Mouse (Mus musculus): ENCODE results near the gene Wtip. TPM values are rescaled to one million over a fixed set of nuclear protein-coding genes. Genes with fewer than 3 reads are reported as not detected.
"Not testable (repeated sequence)": the region's sequence is repeated elsewhere in the genome, so short reads cannot be mapped to it uniquely, and the experiment has no call there.

Gene Wtip
- polyA plus RNA-seq, 1 experiment from 2014 or later, result 3.4 TPM

DNA sequence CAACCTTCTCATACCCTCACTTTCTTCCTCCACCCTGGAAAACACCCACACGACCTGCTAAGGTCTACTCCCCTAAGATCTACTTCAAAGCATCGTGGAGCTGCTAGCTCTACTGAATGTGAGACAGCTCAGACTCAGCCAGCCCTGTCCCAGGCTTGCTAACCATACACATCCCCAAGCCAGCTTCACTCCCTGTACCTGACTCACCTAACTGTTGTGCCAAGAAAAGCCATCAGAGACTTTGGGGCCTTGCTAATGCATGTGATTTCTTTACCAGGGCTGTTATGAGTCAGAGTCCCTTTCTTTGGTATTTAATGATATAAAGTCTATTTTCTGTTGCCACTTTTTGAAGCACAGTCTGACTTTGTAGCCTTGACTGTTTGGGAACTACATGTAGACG, 1.9 kb downstream of the Wtip start:
- H3K4me3 ChIP-seq (ENCODE audit: low read depth, low read length), result no peak overlapping the region
- ATAC-seq (replicated peaks; ENCODE audit: low FRiP score), result no peak
- WGBS, result 53% methylated on average over 3 of the region's 3 CpGs
- H3K4me2 ChIP-seq, result no peak overlapping the region
- H3K9me3 ChIP-seq (ENCODE audit: control insufficient read depth, low read length), result no peaks in the 10 kb centered on the region; the same call in 1 of the 2 replicates
- no peak for DNase-seq (ENCODE audit: low spot score)
- H3K36me3 ChIP-seq (ENCODE audit: control insufficient read depth, insufficient read depth, low read length), result no peaks in the 10 kb centered on the region
- H3K27ac ChIP-seq (ENCODE audit: low read depth, low read length), result no peak overlapping the region
- peaks cover 34% of the 10 kb centered on the region for H3K27me3 ChIP-seq (replicated peaks; ENCODE audit: control insufficient read depth, insufficient read depth, low read length)
- no peaks in the 10 kb centered on the region for H3K4me1 ChIP-seq (replicated peaks; ENCODE audit: control insufficient read depth, insufficient read depth, low read length)
- no peak overlapping the region for H3K9ac ChIP-seq (ENCODE audit: low read depth, low read length)

DNA sequence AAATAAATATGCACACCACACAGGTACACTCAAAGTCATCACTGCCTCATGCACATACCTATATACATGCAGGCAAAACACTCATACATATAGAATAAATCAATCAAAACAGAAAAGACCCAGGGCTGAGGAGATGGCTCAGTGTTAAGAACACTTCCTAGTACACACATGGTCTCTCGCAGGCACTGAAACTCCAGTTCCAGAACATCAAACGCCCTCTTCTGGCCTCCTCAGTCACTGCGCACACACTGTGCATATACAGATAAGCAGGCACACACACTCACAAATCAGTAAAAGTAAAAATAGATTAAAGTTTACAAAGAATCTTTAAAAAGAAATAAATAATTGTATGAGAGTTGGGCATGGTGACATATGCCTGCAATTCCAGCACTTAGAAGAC, 6.8 kb downstream of the Wtip start:
- Histone ChIP-seq H3K4me3 (ENCODE audit: low read depth, low read length) (no peak overlapping the region), H3K9me3 (ENCODE audit: control insufficient read depth, low read length) (no peaks in the 10 kb centered on the region; the same call in 1 of the 2 replicates), H3K4me1 (replicated peaks; ENCODE audit: control insufficient read depth, insufficient read depth, low read length) (no peaks in the 10 kb centered on the region), H3K4me2 (no peak overlapping the region), H3K27ac (ENCODE audit: low read depth, low read length) (no peak overlapping the region), H3K27me3 (replicated peaks; ENCODE audit: control insufficient read depth, insufficient read depth, low read length) (0 out of 2 replicates have a peak, but pooled peaks cover 3% of the 10 kb centered on the region), H3K9ac (ENCODE audit: low read depth, low read length) (no peak overlapping the region), H3K36me3 (ENCODE audit: control insufficient read depth, insufficient read depth, low read length) (no peaks in the 10 kb centered on the region)
- DNase-seq (ENCODE audit: low spot score) (no peak), ATAC-seq (replicated peaks; ENCODE audit: low FRiP score) (no peak)
- WGBS, result 75% methylated on average over 3 of the region's 3 CpGs

DNA sequence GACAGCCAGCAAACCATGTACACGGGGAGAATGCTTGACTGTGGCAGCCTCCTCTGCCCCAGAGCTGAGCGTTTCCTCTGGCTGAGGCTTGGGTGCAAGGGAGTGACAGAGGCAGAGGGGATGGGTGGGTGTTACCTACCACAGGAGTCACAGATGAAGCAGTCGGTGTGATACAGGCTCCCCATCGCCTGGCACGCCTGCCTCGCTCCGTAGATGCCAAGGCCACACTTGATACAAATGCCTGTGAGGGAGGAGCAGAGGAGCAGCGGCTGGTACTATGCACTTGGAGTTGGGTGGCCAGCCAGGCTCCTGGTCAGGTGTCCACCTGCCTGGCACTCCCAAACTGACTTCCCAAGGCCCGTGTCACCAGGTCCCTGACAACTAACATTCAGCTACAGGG, 7.7 kb downstream of the Wtip start:
- Histone ChIP-seq H3K4me1 (replicated peaks; ENCODE audit: control insufficient read depth, insufficient read depth, low read length) (no peaks in the 10 kb centered on the region), H3K9ac (ENCODE audit: low read depth, low read length) (no peak overlapping the region), H3K4me3 (ENCODE audit: low read depth, low read length) (no peak overlapping the region), H3K27me3 (replicated peaks; ENCODE audit: control insufficient read depth, insufficient read depth, low read length) (no peaks in the 10 kb centered on the region), H3K4me2 (no peak overlapping the region), H3K36me3 (ENCODE audit: control insufficient read depth, insufficient read depth, low read length) (no peaks in the 10 kb centered on the region), H3K27ac (ENCODE audit: low read depth, low read length) (no peak overlapping the region), H3K9me3 (ENCODE audit: control insufficient read depth, low read length) (no peaks in the 10 kb centered on the region; the same call in 1 of the 2 replicates)
- no peak for ATAC-seq (replicated peaks; ENCODE audit: low FRiP score)
- DNase-seq (ENCODE audit: low spot score), result no peak
- WGBS, result 86% methylated on average over 9 of the region's 9 CpGs

DNA sequence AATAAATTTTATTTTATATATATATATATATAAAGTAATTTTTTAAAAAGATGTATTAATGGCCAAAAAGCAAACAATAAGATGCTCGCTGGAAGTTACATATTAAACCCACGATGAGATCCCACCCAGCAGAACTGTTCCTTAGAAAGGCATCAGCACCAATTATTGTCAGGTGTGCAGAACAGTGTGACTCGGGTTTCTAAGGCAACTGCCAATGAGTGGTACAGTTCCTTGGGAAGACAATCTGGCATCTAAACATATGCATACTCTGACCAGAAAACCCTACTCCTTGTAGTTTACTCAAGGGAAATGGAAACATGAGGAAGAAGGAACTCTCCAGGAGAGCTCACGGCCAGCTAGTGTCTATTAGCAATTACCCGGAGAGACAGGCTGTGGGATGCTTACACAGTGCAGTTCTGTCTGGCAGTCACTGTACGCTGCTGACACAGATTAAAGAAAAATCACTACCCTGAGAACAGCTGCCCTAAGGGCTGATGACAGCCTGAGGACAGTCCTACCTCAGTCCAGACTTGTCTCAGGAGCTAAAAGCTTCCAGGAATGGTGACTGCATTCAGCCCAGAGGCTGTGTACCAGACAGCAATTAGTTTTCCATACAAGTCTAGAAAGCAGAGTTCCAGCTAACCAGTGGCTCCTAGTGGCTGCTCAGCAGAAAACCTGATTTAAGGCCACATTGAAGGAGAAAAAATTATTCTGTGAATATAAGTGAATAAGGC, 9.9 kb downstream of the Wtip start:
- WGBS, result 79% methylated on average over 6 of the region's 6 CpGs
- H3K4me3 ChIP-seq (ENCODE audit: low read depth, low read length), result no peak overlapping the region
- no peak overlapping the region for H3K4me2 ChIP-seq
- no peak overlapping the region for H3K27ac ChIP-seq (ENCODE audit: low read depth, low read length)
- H3K9me3 ChIP-seq (ENCODE audit: control insufficient read depth, low read length), result no peaks in the 10 kb centered on the region; the same call in 1 of the 2 replicates
- no peaks in the 10 kb centered on the region for H3K27me3 ChIP-seq (replicated peaks; ENCODE audit: control insufficient read depth, insufficient read depth, low read length)
- DNase-seq (ENCODE audit: low spot score) (no peak), ATAC-seq (replicated peaks; ENCODE audit: low FRiP score) (no peak)
- no peak overlapping the region for H3K9ac ChIP-seq (ENCODE audit: low read depth, low read length)
- no peaks in the 10 kb centered on the region for H3K4me1 ChIP-seq (replicated peaks; ENCODE audit: control insufficient read depth, insufficient read depth, low read length)
- H3K36me3 ChIP-seq (ENCODE audit: control insufficient read depth, insufficient read depth, low read length), result no peaks in the 10 kb centered on the region

- not testable (repeated sequence) for H3K9me3 ChIP-seq (ENCODE audit: control insufficient read depth, low read length); H3K27me3 ChIP-seq (replicated peaks; ENCODE audit: control insufficient read depth, insufficient read depth, low read length); H3K9ac ChIP-seq (ENCODE audit: low read depth, low read length); H3K36me3 ChIP-seq (ENCODE audit: control insufficient read depth, insufficient read depth, low read length); H3K4me1 ChIP-seq (replicated peaks; ENCODE audit: control insufficient read depth, insufficient read depth, low read length); H3K4me2 ChIP-seq; H3K27ac ChIP-seq (ENCODE audit: low read depth, low read length); H3K4me3 ChIP-seq (ENCODE audit: low read depth, low read length); DNase-seq (ENCODE audit: low spot score); ATAC-seq (replicated peaks; ENCODE audit: low FRiP score)
- WGBS, result 42% methylated on average over 1 of the region's 1 CpGs
These were observed 12.4 kb downstream of the Wtip start for GRCm38 (mm10) chr7:34120636-34121035.

DNA sequence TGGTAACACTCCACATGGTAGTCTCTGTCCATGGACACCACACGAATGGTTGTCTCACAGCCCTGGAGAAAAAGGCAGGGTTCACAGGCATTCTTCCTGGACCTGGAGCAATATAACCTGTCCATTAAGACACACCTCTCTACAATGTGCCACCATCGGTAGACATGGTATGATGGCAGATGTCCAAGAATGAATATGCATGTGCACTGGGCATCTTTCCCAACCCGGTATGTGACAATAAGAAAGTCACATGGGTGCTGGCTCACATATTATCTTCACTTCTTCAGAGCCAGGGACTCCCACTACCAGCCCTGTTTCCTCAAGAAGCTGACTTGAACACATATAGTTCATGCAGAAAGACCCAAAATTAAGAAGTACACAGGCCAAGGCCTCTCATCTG, 16.5 kb downstream of the Wtip start:
- H3K4me3 ChIP-seq (ENCODE audit: low read depth, low read length), result no peak overlapping the region

DNA sequence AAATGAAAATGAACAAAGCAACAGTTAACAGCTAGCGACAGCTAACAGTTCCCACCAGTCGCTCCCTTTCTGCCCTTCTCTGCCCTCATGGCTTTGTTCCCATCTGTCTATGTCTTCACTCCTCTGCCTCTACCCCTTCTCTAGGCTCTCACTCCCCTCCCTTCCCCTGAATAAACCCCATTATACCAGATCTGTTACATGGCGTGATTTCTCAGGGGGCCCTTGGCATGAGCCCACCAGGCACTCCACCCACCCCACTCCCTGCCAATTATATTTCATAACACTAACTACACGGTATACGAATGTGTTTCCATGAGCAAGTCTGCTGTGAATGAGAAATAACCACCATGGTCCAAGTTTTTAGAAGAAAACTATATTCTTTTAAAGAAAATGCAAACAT, 23.9 kb downstream of the Wtip start:
- DNase-seq (ENCODE audit: low spot score) (no peak), ATAC-seq (replicated peaks; ENCODE audit: low FRiP score) (no peak)
- no peaks in the 10 kb centered on the region for H3K27me3 ChIP-seq (replicated peaks; ENCODE audit: control insufficient read depth, insufficient read depth, low read length)
- H3K27ac ChIP-seq (ENCODE audit: low read depth, low read length), result no peak overlapping the region
- H3K4me1 ChIP-seq (replicated peaks; ENCODE audit: control insufficient read depth, insufficient read depth, low read length), result no peaks in the 10 kb centered on the region
- H3K36me3 ChIP-seq (ENCODE audit: control insufficient read depth, insufficient read depth, low read length), result no peaks in the 10 kb centered on the region
- H3K9me3 ChIP-seq (ENCODE audit: control insufficient read depth, low read length), result no peaks in the 10 kb centered on the region; the same call in 1 of the 2 replicates
- WGBS, result 82% methylated on average over 5 of the region's 5 CpGs
- no peak overlapping the region for H3K4me2 ChIP-seq
- H3K9ac ChIP-seq (ENCODE audit: low read depth, low read length), result no peak overlapping the region
- H3K4me3 ChIP-seq (ENCODE audit: low read depth, low read length), result no peak overlapping the region

More for the DNA sequence above, 16.5 kb downstream of the Wtip start:
- WGBS, result 86% methylated on average over 3 of the region's 3 CpGs
- Histone ChIP-seq H3K4me2 (no peak overlapping the region), H3K9ac (ENCODE audit: low read depth, low read length) (no peak overlapping the region), H3K27me3 (replicated peaks; ENCODE audit: control insufficient read depth, insufficient read depth, low read length) (no peaks in the 10 kb centered on the region), H3K36me3 (ENCODE audit: control insufficient read depth, insufficient read depth, low read length) (peaks cover 2% of the 10 kb centered on the region; the same call in 1 of the 2 replicates), H3K4me1 (replicated peaks; ENCODE audit: control insufficient read depth, insufficient read depth, low read length) (no peaks in the 10 kb centered on the region), H3K9me3 (ENCODE audit: control insufficient read depth, low read length) (no peaks in the 10 kb centered on the region), H3K27ac (ENCODE audit: low read depth, low read length) (no peak overlapping the region)
- no peak for DNase-seq (ENCODE audit: low spot score)
- ATAC-seq (replicated peaks; ENCODE audit: low FRiP score), result no peak

GRCm38 (mm10) chr7:34101276-34101675, 31.8 kb downstream of the Wtip start:
- ATAC-seq (replicated peaks; ENCODE audit: low FRiP score), result no peak
- H3K9me3 ChIP-seq (ENCODE audit: control insufficient read depth, low read length), result peaks cover 4% of the 10 kb centered on the region
- H3K4me1 ChIP-seq (replicated peaks; ENCODE audit: control insufficient read depth, insufficient read depth, low read length), result no peaks in the 10 kb centered on the region
- H3K4me2 ChIP-seq, result no peak overlapping the region
- no peaks in the 10 kb centered on the region for H3K27me3 ChIP-seq (replicated peaks; ENCODE audit: control insufficient read depth, insufficient read depth, low read length)
- no peak overlapping the region for H3K4me3 ChIP-seq (ENCODE audit: low read depth, low read length)
- no peaks in the 10 kb centered on the region for H3K36me3 ChIP-seq (ENCODE audit: control insufficient read depth, insufficient read depth, low read length)
- no peak overlapping the region for H3K9ac ChIP-seq (ENCODE audit: low read depth, low read length)
- no peak for DNase-seq (ENCODE audit: low spot score)
- H3K27ac ChIP-seq (ENCODE audit: low read depth, low read length), result no peak overlapping the region

GRCm38 (mm10) chr7:34100002-34100401, 33.1 kb downstream of the Wtip start:
- no peaks in the 10 kb centered on the region for H3K4me1 ChIP-seq (replicated peaks; ENCODE audit: control insufficient read depth, insufficient read depth, low read length)
- WGBS, result 73% methylated on average over 2 of the region's 2 CpGs
- H3K9me3 ChIP-seq (ENCODE audit: control insufficient read depth, low read length), result peaks cover 4% of the 10 kb centered on the region
- DNase-seq (ENCODE audit: low spot score) (no peak), ATAC-seq (replicated peaks; ENCODE audit: low FRiP score) (no peak)
- no peaks in the 10 kb centered on the region for H3K27me3 ChIP-seq (replicated peaks; ENCODE audit: control insufficient read depth, insufficient read depth, low read length)
- no peak overlapping the region for H3K4me2 ChIP-seq
- H3K9ac ChIP-seq (ENCODE audit: low read depth, low read length), result no peak overlapping the region
- H3K27ac ChIP-seq (ENCODE audit: low read depth, low read length), result no peak overlapping the region
- H3K4me3 ChIP-seq (ENCODE audit: low read depth, low read length), result no peak overlapping the region
- H3K36me3 ChIP-seq (ENCODE audit: control insufficient read depth, insufficient read depth, low read length), result no peaks in the 10 kb centered on the region
